Mouse (Mus musculus) megakaryocyte-erythroid progenitor cell, adult 5-6 weeks (primary cell): ENCODE results near the gene Pthlh. TPM values are rescaled to one million over a fixed set of nuclear protein-coding genes. Genes with fewer than 3 reads are reported as not detected.
"Not testable (repeated sequence)": the region's sequence is repeated elsewhere in the genome, so short reads cannot be mapped to it uniquely, and the experiment has no call there.

Experiments
- ATAC-seq: replicated peaks from 2 replicates; pipeline ENCODE4 v1.8.0; 2016; ENCODE audit warnings: mild to moderate bottlenecking, inconsistent platforms; ENCODE audit not compliant: severe bottlenecking, poor library complexity, low FRiP score, low TSS enrichment
- total RNA-seq, 2 experiments: library from RNA; stranded (forward) in 1 of 2; stranded (reverse) in 1 of 2; fragments of 200-1000, 215-1000 nt in 1 of 2; fragments of >200 nt in 1 of 2; fragmentation: Nextera tagmentation in 1 of 2; gene quantifications; 2 replicates each; pipeline ENCODE4 v1.2.3; 2014 to 2017

Pthlh gene
- not detected in 2 replicates for total RNA-seq (2014; fragmentation: Nextera tagmentation)
- not detected in 2 replicates for total RNA-seq (2017)

GRCm38 (mm10) chr6:147263587-147264565, at the start of gene Pthlh:
TSS of gene Pthlh (minus strand) at chr6:147264183.
- peak; percentile 48 for ATAC-seq

GRCm38 (mm10) chr6:147313331-147313730, 49.3 kb upstream of the Pthlh start:
- ATAC-seq: no peak

GRCm38 (mm10) chr6:147310435-147310978, 46.5 kb upstream of the Pthlh start:
- no peak for ATAC-seq

GRCm38 (mm10) chr6:147310035-147310434, 46.1 kb upstream of the Pthlh start:
- no peak for ATAC-seq

- not testable (repeated sequence) for ATAC-seq
These were observed 40.3 kb upstream of the Pthlh start for GRCm38 (mm10) chr6:147304236-147304635.

GRCm38 (mm10) chr6:147299607-147300006, 35.6 kb upstream of the Pthlh start:
- no peak for ATAC-seq

- ATAC-seq: no peak
These were observed 15.3 kb upstream of the Pthlh start for GRCm38 (mm10) chr6:147279309-147279708.

GRCm38 (mm10) chr6:147268143-147268790, 4.3 kb upstream of the Pthlh start:
- peak; percentile 27; the same call in 1 of the 2 replicates for ATAC-seq

- no peak for ATAC-seq
These were observed 2.5 kb upstream of the Pthlh start for GRCm38 (mm10) chr6:147266466-147266865.

GRCm38 (mm10) chr6:147263178-147263577, 805 bp downstream of the Pthlh start:
- no peak for ATAC-seq

- no peak for ATAC-seq
These were observed 2.4 kb downstream of the Pthlh start for GRCm38 (mm10) chr6:147261616-147262015.

- ATAC-seq: no peak
These were observed 3.2 kb downstream of the Pthlh start for GRCm38 (mm10) chr6:147260766-147261165.

- ATAC-seq: no peak
These were observed 16.2 kb downstream of the Pthlh start for GRCm38 (mm10) chr6:147247782-147248181.

- ATAC-seq: no peak
These were observed 19.7 kb downstream of the Pthlh start for GRCm38 (mm10) chr6:147244294-147244693.

GRCm38 (mm10) chr6:147243655-147244054, 20.3 kb downstream of the Pthlh start:
- no peak for ATAC-seq

GRCm38 (mm10) chr6:147241541-147241940, 22.4 kb downstream of the Pthlh start:
- ATAC-seq: no peak

GRCm38 (mm10) chr6:147240203-147240804, 23.7 kb downstream of the Pthlh start:
- ATAC-seq: peak; percentile 78

GRCm38 (mm10) chr6:147226696-147227095, 37.3 kb downstream of the Pthlh start:
- no peak for ATAC-seq

GRCm38 (mm10) chr6:147219099-147219498, 44.9 kb downstream of the Pthlh start:
- no peak for ATAC-seq

- no peak for ATAC-seq
These were observed 47.8 kb downstream of the Pthlh start for GRCm38 (mm10) chr6:147216156-147216555.
